Mouse (Mus musculus) left cerebral cortex, postnatal 14 days (tissue): ENCODE data around the gene Creg1. TPM values are rescaled to one million over a fixed set of nuclear protein-coding genes. Genes with fewer than 3 reads are reported as not detected.

Experiments used
- DNase-seq, 2 experiments: peaks; one replicate each; pipeline ENCODE4 v3.0.0; 2021 to 2022; ENCODE audit warnings: low spot score in 2 of 2, mixed read lengths in 1 of 2
- intact Hi-C: fragments of 180-260 bp; cut with DNase I; formaldehyde crosslinking; loops from one replicate; pipeline ENCODE4 v1.15.1; 2025
- total RNA-seq, 2 experiments: library from RNA; stranded (reverse); gene quantifications; 2 replicates each; pipeline ENCODE4 v1.2.3; 2021

Creg1 gene
- total RNA-seq, 2 experiments from 2014 or later, result 25.1 to 28.5 TPM

DNA sequence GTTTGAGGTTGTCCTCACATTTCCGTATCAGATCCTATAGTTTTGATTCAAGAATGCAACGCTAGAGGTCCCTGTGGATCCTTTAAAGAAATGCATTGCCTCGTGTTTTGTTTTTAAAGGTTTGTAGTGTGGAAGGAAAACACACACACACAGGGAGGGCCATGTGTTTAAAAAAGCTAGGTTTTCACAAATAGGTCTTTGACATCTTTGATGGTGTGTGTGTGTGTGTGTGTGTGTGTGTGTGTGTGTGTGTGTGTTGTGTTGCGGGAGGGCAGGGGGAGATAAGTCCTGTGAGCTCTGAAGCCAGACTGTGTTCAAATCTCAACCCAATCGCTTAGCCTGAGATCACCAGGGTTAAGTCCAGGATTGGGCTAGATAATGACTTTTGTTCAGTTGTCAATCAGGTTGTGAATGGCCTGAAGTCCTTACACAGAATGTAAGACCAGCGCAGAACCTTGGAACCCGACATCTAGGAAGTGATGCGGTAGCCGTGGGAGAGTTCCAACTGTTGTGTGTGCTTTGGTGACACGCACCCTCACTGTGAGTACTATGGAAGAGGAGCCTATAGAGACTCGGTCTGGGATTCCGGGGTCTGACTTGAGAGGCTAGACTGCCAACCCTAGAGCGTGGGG, 16.5 kb downstream of the Creg1 start:
- peak; percentile 45 to 75 for DNase-seq
- intact Hi-C loops, result loop anchor here (2.0 to 10.0 kb wide), 5 partner anchors 72 to 585 kb away; no protein-coding TSS in a partner anchor

DNA sequence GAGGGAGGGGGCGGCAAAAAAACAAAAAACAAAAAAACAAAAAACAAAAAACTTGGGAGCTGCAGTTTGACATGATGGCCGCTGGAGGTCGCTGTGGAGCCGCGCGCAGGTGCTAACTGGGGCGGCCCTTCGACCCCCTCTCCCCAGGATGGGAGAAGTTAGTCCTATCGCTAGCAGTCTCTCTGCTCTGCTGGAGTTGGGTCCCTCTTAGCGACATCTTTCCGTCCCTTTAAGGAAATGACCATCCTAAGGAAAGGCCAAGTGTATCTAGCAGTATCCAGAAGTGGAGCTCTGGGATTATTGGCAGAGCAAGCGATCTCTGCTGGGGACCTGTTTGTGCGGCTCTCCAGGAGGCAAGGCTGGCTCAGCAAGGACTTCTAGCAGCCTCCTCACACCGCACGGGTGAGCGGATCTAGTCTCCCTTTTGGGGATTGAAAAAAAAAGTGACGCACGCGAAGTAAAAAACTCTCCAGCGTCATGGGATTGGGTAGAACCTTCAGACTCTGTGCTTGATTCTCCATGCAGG, 17.1 kb downstream of the Creg1 start:
- intact Hi-C loops, result loop anchor here (2.0 to 5.0 kb wide), 4 partner anchors 72 to 372 kb away; no protein-coding TSS in a partner anchor
- no peak for DNase-seq

DNA sequence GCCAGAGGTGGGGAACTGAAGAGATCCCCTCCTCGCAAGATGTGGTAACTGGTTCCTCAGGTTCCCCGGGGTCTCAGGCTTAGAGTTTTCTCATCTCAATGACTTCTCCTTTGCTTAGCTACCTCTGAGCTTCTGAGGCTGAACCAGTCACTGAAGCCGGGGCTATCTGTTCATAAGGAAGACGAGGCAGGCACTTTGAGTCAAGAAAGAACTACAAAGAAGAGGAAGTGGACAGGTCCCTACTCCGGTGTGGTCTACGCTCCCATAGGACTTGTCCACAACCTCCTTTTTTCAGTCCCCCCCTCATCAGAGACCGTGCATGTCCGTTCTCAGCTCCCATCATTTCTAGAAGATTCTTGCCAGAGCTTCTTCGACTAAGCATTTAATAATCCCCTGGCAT, 17.9 kb downstream of the Creg1 start:
- intact Hi-C loops, result loop anchor here (2.0 to 5.0 kb wide), 4 partner anchors 71 to 371 kb away; no protein-coding TSS in a partner anchor
- no peak for DNase-seq

DNA sequence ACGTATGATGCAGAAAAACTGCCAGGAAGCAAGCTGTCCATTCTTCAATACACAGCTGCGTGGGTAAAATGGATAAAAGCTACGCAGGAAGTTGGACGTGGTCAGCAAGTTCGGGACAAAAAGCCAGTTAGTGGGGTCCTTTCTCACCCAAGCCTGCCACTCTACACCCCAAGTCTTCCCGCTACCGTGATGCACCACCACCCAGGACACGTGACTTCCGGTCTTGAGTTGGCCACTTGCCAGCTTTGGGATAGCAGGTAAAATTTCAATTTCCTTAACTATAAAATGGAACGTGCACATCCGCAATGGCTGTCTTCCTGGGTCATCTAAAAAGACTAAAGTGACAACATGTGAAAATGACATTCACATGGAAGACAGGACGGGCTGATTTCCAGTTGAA, 18.4 kb downstream of the Creg1 start:
- intact Hi-C loops, result loop anchor here (2.0 to 5.0 kb wide), 4 partner anchors 70 to 371 kb away; no protein-coding TSS in a partner anchor

DNA sequence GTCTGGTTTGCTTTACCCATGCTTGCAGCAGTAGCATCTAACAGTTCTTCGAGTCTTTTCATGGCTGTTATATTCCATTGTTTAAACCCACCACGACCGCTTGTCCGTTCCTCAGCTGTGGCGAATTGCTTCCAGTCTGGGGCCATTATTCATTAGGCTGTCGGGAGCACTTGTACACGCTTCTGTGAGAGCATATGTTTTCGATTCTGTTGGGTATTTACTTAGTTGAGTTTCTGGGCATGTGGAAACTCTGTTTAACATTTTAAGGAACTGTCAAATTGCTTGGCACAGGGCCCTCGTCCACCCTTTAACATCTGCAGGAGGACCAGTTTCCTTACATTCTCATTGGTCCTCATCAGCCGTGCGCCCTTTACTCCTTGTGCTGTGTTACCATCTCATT, 22.8 kb downstream of the Creg1 start:
- intact Hi-C loops, result no loop called here
- no peak for DNase-seq

More for the DNA sequence above, 18.4 kb downstream of the Creg1 start:
- DNase-seq, result no peak

DNA sequence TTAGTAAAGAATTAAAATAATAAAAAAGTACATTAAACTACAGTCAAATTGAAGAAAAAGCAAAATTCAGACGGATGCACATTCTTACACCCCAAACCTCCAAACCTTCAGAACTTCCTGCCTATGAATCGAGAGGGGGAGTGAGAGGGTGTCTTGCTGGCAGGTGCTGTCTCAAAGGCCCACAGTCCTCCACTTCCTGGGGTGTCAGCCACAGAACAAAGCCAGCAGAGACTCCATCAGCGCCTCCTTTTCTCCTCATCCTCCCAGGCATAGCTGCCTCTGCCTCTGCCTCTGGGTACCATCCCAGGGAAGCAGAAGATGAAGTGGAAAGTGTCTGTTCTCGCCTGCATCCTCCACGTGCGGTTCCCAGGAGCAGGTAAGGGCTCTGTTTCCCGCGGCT, 25.0 kb downstream of the Creg1 start, which contains the start of gene Cd247:
TSS of gene Cd247 (plus strand) at position 171 of the 400 bp plus-strand sequence.
- intact Hi-C loops, result no loop called here
- DNase-seq, result no peak

DNA sequence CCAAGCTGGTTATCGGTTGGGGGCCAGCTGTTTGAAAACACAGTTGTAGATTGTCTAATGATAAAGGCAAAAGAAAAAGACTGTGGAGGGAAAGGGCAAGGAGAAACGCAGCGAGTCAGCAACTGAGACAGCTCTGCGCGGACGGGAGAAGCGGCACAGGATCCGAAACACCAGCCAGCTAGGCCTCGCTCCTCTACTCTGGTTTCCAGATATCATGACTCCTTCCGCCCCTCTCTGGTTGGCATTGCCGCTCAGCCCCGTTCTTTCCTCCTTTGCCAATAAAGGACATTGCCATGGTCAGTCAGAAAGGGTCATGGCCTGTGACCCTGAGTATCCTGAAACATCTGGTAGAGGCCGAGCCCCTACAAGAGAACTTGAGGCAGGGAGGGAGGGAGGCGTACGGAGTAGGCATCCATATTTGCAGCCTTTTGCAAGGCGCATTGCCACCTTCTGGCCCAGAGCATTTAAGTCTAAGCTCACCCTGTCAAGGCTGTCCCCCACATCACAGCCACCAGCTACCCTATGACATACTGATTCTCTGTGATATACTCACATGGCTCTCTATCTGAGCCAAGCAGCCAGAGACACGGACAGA, 25.6 kb downstream of the Creg1 start:
- intact Hi-C loops, result no loop called here
- no peak for DNase-seq

DNA sequence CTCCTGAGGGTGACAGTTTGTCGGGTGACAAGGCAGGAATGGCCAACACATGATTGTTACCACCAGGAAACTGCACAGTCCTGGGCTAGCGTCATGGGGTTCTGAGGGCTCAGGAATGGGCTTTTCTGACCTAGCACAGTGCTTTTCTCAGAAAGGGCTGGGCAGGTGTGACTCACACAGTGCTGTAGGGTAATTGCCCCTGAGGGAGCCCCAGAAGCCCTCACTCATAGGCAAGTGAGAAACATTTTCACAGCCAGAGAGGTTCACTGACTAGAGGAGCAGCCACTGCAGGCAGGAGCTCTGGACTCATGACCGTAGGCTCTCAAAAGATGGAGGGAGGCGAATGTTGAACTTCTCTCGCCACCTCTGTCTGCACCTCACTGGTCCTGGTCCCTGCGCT, 26.4 kb downstream of the Creg1 start:
- intact Hi-C loops, result no loop called here
- DNase-seq, result no peak

DNA sequence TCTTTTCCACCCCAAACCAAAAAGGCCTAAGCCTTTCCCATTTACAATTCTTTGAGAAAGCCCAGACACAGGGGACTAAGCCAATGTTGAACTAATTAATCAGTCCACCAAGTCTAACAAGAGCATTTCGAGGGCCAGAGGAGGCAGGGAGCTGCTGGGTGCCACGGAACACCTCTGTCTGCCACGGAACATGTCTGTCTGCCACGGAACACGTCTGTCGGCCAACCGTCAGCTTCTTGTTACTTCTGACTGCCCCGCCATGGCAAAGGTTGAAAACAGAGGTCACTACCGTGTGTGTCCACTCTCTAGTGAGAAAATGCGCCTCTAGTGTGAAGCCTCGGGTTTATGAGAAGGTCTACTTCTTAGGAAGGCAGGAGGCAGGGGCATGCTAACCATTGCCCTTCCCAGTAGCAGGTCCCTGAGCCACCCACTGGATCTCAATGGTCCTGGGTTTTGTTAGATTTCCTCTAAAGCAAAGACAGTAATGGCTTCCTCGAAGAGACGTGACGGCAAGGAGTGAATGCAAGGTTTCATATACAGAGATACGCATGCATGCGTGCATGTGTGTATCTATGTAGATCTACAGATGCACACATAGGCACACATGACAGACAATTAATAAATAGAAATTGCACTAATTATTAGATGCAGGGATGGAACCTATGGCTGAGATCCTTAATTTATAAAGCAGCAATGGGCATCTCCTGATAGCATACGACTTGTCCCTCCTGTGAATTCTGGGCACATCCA, 27.1 kb downstream of the Creg1 start:
- intact Hi-C loops, result no loop called here
- no peak for DNase-seq

DNA sequence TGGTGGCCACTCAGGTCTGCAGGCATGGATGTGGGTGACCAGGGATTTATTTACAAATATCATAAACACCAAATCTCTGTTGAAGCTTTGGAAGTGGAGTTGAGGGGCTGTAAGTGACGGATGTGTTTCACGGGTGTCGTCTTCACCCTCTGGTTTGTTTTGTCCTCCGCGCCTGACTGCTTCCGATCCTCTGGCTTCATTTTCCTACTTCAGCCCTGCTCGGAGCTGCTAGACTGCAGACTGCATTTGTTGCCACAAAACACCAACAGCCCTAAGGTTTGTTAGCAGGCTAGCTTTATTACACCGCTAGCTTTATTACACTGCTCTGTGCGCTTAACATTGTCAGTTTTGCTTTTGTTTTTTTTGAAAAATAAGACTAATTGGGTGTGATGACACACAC, 27.9 kb downstream of the Creg1 start:
- DNase-seq, result no peak
- intact Hi-C loops, result no loop called here

DNA sequence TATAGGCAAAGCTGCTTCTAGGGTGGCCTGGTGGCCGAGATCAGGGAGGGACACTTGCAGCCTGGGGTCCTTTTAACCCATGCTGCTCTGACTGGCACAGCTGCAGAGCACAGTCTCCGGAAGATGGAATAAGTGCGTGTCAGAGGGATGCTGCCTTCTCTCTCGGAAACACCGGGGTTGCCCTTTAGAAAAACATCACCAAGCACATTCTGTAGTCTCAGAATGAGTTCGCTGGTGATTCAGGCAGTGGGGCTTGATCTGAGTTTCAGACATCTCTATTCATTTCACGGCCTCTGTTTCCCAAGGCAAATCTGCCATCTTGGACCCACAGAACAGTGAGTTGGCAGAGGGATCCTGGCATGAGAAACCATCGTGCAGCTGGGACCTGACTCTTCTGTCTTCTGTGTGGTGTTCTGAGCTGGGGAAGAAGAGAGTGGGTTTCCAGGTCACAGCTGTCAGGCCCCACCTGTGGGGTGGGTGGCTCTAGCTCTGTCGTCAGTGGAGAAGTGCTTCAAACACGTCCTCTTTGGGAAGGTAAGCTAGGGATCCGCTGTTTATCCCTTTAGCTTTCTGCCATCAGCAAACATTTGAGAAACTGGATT, 38.3 kb downstream of the Creg1 start:
- DNase-seq, result no peak
- intact Hi-C loops, result no loop called here

DNA sequence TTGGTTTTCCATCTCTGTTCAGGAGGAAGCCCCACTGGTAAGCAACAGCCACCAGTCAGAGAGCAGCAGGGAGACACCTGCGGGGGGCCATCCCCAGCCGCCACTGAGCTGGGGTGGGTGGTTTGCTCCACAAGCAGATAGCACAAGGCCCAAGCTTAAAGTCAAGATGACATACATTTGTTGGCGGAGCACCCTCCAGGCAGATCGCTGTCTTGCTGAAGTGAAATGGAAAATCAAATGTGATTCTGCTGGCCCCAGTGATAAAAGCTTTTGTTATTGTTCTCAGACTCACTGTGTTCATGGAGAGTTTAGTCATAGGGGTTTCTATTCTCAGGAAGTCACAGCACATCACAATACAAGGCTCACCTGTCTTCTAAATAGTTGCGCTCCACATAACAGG, 39.6 kb downstream of the Creg1 start:
- intact Hi-C loops, result no loop called here
- no peak for DNase-seq

DNA sequence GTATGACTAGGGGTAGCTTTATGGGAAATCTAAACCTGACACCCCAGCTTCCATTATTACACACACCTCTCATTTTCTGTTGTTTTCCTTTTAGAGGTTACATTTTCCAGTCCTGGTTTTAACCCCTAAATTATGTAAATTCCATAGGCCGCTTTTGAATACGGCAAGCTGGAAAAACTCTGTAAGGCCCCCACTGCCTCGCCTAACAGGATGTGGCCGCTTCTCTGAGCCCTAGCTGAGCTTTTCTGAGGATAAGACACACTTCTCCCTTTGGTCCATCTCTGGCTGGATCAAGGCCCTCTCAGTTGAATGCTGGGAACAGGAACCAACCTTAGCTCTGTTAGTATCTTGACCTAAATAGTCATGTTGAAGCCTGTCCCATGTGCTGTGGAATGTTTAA, 40.6 kb downstream of the Creg1 start:
- DNase-seq, result no peak
- intact Hi-C loops, result no loop called here

DNA sequence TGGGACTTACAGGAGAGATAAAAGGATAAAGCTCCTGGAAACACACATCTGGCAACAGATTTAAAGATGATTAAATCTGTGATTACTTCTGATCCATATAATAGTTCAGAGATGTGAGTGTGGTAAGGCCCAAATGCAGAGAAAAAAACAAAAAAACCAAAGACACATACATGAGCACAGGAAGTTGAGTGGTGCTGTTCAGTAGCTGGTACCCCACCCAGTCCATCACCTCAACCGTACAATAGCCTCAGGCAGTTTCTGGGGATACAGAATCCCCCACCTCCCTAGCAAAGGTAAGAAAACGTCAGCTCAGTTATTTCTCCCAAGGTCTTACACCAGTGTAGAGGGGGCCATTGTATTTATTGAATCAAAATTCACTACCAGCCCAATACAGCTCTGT, 47.1 kb downstream of the Creg1 start:
- intact Hi-C loops, result no loop called here
- no peak for DNase-seq

DNA sequence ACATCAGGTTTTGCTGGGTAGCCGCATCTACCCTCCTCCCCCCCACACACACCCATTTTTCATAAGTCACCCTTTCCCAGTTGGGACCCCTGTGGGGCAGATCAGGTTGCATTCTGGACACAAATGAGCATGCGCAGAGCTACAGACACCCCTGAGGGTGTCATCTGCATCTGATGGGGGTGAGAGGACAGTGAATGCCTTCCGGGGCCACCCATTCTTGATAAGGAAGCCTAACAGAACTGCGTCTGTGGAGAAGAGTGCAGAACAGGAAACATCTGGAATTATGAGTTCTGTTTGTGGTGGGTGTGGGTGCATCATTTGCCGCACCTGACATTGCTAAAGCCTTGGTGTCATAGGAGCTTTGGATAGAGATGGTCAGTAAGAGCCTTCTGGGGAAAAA, 47.6 kb downstream of the Creg1 start:
- DNase-seq, result no peak
- intact Hi-C loops, result no loop called here

DNA sequence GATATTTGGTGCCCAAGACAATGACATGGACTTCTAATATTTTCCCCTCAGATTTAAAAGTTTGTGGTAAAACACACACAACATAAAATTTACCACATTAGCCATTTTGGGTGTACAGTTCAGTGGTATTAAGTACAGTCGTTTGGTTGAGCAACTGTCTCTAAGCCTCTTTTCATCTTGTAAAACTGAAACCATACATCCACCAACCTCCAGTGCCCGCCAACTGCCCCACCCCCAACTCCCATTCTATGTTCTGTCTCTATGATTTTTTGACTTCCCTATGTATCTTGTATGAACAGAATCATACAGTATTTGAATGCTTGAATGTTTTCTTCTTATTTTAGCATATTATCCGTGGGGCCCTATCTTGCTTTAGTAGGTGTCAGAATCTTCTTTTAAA, 49.2 kb downstream of the Creg1 start:
- intact Hi-C loops, result no loop called here
- DNase-seq, result no peak

DNA sequence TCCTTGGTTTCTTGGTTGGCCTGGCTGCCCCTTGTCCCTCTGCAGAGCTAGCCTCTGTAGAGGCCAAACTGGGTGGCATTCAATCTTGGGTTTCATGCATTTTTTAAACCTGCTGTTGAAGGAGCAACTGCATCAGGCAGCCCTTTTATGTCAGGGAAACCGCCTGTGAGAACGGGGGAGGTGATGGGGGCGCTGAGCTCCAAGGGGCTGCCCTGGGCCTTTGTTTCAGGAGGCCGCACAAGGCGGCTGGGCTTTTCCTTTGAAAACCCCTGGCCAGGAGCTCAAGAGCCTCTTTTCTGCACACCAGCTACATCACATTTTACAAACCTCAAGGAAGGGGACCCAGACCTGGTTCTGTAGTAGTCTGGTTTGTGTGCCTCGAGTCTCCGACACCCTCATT, 50.6 kb downstream of the Creg1 start:
- no peak for DNase-seq
- intact Hi-C loops, result no loop called here

DNA sequence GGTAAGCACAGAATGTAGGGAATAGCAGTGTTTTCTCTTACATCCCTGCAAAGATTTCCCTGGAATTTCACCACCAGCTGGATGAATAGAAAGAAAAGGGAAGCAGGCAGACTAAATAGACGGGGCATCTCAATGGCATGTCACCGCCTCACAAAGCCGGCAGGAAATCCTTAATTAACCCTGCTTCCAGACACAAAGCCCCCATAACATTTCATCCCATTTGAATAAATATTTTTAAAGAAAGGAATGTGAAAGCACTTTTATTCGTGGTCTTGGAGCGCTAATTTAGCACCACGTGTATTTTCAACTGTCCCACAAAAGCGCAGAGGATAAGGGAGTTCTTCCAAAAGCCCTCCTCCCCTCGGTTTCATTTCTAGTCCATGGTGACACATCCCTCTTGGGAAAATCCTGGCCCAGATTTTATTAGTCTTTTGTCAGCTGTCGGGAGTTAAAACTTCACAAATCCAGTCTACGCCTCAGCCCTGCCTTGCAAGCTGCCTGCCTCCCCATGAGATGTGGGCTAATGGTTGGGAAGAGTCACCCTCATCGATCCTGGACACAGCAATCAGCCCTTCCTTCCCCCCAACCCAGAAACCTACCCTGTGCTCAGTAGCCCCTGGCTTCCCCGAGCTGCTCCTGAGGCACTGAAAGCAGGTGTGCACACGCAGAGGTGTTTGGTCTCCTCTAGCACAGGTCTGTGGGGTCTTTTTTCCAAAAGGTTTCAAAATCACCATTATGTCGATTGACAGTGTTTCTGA, 51.2 kb downstream of the Creg1 start:
- intact Hi-C loops, result no loop called here
- no peak for DNase-seq

DNA sequence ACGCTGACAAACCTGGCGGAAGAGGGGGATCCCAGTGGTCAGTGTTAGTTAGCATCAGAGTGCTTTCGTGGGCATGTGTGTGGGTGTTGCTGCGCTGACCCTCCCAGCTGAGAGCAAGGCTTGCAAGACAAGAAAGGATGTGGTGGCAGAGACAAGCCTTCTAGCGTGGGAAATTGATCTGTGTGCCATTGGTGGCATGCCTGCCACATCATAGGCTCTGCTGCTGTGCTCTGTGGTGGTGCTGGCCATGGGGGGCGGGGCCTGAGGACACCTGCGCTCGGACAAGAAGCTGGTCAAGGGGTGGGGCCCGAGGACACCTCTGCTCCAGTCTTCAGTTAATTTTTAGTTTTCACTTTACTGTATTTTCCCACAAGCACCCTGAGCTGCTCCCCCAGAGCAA, 52.8 kb downstream of the Creg1 start:
- no peak for DNase-seq
- intact Hi-C loops, result no loop called here
